Mouse (Mus musculus) large intestine, adult 2 months (tissue): ENCODE measurements at regions not wholly inside any gene's neighbourhood (a gene's known extent, or its start where the extent isn't known, plus 50 kb on each side); places are given as distances from the start of the nearest gene placed in this dataset.
A peak's percentile ranks its signal among the peaks of the same experiment; 100 is the strongest.

Experiments used
- DNase-seq: peaks from one replicate; pipeline ENCODE4 v3.0.0-alpha.2; 2012; ENCODE audit warnings: low read depth, low spot score
- WGBS: fragments of 180-500 bp; shearing (Covaris S2); methylation state at CpG from one replicate; pipeline ENCODE4 v1.1.7; 2018; 5-methylcytosine and 5-hydroxymethylcytosine counted together

DNA sequence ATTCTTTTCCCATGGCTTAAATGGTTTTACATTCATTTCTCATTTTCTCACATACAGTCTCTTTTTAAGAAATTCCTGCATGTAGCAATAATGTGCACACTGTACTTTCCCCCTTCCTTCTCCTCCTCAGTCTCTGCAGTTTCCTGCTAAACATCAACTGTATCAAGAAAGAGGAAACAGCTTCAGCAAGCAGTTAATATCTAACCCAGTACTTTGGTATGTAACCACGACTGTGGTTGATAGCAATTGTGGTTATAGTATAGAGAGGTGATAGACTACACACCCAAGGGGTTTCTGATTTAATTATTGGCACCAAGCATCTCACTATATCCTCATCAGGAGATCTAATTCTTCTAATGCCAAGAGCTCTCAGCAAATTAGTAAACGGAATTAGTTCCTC lies 52.8 kb upstream of the Eci2 start:
- 46% methylated on average over 2 of the region's 2 CpGs for WGBS
- no peak for DNase-seq

DNA sequence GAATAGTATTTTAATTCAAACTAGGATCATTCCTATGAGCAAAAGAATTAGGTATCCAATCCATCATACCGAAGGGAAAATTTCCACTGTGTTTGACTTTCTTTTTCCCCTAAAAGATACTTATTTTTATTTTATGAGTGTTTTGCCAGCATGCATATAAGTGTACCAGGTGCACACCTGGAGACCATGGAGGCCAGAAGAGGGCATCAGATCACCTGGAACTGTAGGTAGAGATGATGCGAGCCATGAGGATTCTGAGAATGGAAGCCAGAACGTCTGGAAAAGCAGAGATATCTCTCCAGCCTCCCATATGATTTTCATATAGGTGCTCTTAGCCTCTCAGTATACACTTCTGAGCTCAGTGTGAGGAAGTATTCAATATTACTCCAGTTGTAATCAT lies 58.5 kb upstream of the Eci2 start:
- 52% methylated on average over 3 of the region's 3 CpGs for WGBS
- no peak for DNase-seq

DNA sequence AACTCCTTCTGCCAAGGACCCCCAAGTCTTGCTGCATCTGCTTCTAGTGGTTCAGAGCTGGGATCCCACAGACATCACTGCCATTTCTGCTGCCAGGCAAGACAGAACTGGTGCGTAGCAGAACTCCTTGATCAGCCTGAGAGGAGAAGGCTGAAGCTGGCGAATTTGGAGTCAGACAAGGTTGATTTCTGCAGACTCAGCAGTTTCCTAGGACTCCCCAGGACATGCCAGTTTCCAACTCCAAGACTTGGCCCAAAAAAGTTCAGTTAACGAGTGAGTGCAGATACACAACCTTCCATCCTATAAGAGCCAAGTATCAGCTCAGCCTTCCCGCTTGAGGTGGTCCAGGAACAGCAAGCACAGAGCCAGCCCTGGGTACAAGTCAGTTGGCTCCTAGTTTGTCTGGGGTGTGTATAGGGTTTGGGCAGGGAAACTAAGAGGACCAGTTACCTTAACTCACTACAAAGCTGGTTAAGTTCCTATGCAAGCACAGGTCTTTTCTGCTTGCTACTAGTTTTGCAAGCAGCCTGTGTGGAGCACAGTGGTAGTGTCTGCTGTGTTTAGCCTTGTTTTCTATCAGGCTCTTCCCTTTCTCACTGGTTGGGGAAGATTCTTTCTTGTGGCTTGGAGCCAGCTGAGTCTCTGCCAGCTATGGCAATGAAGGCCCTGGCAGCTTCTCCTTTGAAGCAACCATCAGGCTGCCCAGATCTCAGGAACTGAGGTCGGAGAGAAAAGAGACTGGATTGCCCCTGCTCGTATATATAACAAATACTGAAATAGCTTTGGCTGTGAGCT lies 60.5 kb upstream of the Eci2 start:
- no peak for DNase-seq
- WGBS: 70% methylated on average over 6 of the region's 6 CpGs

DNA sequence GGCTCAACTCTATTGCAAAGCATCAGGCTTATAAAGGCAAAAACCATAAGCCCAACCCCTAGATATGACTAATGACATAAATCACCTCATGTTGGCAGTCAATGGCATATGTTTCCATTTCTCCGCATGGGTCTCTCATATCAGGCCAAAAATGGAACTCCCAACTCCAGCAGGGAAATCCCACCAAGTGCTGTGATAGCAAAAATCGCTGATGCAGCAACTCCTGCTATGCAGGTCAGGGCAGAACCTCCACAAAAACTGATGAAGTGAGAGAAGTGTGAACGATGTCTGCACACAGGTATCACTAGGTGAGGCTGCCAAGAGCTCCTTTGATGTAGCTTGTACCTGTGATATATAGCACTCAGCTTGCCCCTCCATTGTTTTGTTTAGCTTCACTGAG lies 64.3 kb upstream of the Eci2 start:
- no peak for DNase-seq
- WGBS: 85% methylated on average over 3 of the region's 3 CpGs

DNA sequence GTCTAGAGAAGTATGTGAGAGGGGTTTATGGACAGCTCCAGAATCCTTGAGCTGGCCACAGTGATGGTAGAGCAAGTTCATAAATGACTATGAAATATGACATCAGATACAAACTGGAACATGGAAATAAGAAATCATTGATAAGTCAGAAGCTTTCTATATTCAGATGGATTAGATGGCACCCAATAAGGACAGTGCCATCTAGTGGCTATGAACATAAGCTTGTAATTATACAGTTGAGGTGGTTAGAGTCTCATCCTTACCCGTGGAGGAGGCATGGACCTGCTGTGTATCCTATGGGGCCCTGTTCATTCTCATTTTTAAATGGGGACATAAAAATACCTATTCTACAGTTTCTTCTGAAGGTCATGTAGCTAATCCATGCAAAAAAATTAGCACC lies 92.9 kb upstream of the Eci2 start:
- 9% methylated on average over 1 of the region's 1 CpGs for WGBS
- no peak for DNase-seq

DNA sequence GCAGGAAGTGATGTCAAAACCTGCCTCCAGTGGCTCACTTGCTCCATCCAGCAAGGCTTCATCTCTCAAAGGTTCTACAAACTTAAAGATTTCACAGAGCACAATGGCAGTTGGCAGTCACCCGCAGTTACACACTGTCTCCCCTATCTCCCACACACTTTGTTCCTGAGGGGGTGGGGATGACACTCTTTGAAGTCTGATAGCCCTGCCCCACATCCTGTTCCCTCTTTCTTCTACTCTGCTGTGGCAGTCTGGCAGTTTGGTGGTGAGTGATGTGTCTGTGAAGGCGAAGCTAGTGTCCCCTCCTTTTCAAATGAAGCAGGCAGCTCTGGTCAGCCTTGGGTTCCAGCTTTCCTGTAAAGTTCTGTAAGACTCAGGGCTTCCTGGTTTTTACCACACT lies 102.6 kb upstream of the Eci2 start:
- WGBS: 58% methylated on average over 2 of the region's 2 CpGs
- no peak for DNase-seq

DNA sequence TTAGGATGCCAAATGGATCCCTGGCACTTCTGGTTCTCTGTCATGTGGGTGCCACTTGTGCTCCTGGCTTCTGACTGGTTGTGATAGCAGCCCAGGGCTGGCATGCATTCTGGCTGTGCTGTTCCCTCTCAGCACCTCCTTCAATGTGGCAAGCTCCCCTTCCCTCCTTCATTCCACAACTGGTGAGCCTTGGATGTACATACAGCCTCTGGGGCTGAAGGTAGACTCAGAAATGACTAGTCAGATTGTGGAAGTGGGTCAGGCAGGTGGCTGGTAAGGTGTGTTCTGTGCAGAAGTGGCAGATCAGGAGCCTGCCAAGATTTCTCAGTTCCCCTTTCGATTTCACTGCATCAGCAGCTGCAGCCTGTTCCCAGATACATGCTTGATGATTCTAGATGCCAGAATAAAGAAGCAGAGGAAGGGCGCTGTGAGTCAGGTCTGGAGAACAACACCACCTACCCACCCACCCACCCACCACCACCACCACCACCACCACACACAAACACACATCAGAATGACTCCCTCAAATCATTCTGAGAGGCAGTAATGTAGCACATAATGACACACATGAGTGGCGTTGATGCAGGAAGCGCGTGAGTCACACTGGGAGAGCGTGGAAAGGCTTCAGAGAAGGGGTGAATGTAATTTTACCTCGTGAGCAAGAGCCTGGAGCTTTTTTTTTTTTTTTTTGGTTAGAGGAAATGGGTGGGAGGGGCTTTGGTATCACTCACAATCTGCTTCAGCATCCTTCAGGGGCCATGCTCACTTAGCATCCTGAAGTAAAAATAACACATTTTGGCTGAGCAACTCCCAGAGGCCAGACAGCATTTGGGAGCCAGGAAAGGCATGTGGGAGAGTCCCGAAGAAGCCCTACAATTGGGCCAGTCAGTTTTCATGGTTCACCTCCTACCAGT lies 104.6 kb upstream of the Eci2 start:
- 60% methylated on average over 8 of the region's 8 CpGs for WGBS
- DNase-seq: no peak

DNA sequence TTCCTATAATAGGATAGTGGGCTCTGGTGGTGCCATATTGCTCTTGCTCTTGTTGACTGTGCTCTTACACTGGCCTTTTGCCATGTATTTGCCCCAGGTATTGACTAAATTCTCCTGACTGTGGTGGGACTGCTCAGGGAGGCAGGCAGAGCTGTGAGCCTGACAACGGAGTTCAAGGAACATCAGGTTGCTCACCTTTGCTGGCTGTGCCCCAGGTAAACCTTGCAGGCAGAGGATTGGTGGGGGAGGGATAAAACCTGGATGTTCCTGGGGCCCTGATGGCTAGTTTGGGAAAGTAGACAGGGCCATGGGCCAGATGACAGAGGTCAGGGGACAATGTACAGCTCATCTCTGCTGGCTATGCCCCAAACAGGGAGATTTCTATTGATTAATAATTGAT lies 124.7 kb upstream of the Eci2 start:
- DNase-seq: no peak
- 86% methylated on average over 1 of the region's 1 CpGs for WGBS

DNA sequence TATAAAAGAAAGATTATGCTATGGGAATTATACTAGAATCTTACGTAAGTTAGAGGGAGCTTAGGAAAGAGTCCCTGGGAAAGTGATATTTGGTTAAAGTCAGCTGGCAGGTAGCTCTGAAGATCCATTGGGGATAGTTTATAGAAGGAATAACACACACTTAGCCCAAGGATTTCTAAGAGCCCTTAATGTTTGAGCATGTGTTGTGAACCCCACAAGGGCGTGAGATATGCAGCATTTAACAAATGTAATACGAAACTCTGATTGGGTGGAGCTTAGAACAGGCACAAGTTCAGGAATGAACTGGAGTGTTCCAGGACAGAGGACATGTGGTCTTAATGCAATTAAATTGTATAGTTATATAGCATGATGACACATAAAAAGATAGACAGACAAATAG lies 132.6 kb upstream of the Eci2 start:
- DNase-seq: no peak
- WGBS: 58% methylated on average over 3 of the region's 3 CpGs

DNA sequence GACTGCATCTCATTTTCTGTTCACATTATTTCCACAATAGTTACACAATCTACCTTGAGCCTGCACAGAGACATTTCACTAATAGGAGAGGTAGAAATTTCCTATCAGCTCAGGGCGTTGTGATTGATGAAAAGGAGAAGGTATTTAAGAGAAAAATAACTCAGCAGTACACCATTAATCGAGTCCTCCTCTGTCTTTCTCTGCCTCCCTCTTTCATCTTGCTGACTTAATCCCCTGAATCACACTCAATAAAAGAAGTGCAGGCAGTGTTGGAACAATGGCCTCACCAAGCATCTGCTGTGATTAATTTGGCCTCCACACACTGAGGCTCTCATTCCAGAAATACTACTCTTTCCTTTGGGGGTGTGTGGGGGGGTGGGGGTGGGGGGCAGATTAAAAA lies 133.9 kb upstream of the Eci2 start:
- 60% methylated on average over 2 of the region's 2 CpGs for WGBS
- no peak for DNase-seq

DNA sequence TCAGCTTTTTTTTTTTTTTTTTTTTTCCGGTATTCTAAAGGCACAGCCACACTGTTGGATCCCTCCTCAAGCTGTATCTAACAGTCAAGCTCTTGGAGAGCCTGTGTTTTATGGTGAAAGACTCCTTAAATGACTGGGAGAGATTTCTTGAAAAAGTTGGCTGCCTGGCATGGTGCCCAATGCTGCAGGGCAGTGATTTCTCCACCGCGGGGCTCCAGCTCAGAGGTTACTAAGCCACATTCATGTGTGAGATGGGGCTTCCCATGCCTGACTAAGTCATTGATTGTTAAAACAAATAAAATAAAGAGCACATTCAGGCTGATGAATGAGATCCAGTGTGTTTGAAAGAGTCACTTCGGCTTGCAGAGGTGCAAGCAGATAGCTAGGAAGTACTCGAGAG lies 139.2 kb upstream of the Eci2 start:
- no peak for DNase-seq
- 48% methylated on average over 5 of the region's 5 CpGs for WGBS

DNA sequence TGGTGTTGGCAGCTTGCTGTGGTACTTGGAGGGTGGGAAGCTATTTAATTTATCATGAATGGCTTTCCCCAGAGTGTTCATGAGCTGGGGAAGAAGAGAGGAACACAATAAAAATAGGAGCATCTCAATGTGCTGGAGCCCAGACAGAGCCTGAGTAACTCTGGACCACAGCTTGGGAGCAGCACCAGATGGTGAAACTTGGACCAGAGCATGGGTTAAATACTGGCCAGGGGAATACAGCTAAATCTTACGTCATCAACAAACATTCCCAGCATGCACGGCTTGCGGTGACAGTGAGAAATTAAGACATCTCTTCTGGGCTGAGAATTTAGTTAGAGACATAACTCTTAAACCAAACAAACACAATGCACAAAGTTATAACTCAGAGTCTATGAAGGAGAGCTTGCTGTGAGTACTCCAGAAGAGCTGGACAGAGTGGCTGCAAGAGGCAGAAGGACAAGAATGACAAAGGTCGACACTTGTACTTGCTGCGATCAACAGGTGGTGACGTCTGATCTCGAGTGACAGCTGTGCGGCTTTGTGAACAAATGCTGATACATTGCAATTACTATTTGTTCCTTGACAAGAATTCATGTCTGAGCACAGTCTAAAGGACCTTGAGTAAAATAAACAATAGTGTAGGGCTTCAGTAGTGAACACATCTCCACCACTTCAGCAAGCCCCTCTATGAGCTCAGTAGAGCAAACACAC lies 140.1 kb upstream of the Eci2 start:
- 68% methylated on average over 8 of the region's 8 CpGs for WGBS
- DNase-seq: no peak

DNA sequence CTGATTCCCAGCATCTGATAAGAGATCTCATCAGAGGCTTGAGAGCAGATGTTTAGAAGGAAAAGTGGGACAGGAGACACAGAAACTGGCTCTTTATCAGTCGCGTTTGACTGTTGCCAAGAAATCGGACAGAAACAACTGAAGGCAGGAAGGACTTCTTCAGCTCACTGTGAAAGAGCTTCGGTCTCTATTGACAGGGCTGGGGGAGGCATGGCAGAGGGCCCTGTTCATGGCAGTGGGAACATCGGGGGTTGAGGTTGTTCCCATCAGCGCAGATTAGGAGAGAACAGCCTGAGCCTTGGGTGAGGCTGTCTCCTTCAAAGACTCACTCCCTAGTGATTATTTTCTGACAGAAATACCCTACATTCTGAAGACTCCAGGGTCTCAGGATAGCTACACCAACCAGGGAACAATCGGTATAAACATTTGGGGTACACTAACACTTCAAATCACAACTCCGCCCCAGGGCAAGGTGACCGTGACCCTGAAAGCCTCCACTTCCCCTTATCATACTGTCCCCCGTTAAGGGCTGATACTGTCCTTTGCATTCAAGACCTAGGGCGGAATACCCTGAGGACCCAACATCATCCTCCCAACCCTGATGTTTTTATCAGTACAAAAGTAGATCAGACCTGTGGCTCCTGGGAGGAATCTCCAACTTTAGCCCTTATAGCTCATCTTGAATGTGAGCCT lies 144.8 kb upstream of the Eci2 start:
- DNase-seq: no peak
- 84% methylated on average over 11 of the region's 11 CpGs for WGBS

DNA sequence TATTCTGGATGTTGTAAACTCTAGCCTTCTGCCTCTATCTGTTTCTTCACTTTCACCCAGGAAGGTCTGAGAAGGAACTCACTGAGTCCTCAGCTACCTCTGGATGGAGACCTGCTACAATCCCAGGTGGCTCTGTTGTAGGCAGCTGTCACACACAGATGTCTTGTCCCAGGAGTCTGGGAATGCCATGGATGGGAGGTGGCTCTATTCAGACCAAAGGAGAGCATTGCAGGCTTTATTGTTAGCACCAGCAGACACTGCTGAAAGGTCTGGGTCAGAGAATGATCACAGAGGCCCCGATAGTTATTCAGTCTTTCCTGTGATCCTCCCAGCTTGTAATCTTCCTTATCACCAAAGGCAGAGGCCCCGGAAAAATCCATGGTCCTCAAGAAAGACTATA lies 146.6 kb upstream of the Eci2 start:
- DNase-seq: no peak
- WGBS: 28% methylated on average over 2 of the region's 2 CpGs

DNA sequence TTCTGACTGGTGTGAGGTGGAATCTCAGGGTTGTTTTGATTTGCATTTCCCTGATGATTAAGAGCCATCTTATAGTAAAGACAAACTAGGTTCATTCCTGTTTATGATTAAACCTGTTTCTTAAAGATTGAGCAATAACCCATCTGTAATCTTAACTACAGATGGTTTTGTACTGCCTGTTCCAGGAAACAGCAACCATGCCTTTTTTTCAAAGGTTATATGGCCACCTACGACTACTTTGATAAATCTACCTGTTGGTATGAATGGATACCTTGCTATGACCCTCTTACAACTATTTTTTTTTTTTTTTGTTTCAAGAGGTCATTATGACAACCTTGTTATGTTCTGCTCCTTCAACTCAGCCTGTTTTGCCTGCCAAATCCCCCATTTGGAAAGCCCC lies 148.7 kb upstream of the Eci2 start:
- WGBS: 20% methylated on average over 1 of the region's 1 CpGs
- no peak for DNase-seq

DNA sequence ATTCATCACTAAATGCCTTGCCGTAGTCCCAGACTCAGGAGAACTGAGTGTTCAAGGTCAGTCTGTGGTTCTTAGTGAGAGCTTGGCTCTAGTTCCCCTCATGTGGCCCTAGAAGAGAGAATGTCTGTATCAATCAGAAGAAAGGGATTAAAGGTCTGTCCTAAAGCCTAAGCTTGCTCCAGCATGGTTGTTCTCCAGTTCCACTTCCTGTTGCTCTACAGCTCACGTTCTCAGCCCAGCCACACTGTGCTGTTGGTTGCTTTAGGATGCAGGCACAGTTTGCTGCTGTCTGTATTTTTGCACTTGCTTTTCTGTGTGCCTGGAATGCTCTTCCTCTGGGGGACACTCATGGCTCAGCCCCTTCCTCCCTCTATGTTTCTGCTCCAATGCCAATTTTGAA lies 150.4 kb upstream of the Eci2 start:
- WGBS: 68% methylated on average over 2 of the region's 2 CpGs

DNA sequence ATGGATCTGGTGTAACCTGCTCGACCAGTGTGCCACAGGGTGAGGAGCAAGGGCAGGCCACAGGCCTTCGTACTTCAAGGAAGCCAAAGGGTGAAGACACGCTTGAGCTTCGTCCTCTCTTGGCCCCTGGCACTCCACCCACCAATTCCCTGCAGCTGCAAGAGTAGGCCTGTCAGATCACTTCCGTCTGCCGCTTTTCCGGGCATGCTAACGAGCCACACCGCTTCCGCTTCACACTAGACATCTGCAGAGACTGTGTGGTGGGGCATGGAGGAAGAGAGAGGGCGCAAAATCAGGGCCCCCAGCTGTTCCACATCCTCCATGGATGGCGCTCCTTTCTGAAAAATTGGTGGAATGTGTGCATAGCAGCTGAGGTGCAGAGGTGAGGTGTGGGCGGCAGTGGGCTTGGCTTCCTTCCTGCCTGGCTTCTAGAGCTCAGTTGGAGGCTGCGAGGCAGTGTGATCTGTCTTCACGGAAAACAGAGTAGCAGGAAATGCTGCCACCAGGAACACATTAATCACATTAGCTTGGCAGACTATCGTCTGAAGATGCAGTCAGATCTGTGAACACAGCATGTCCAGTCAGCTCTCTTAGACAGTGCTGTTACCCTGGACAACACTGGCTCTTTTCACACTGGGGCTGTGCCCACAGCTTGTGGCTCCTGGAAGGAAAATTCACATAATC lies 162.3 kb upstream of the Eci2 start:
- WGBS: 15% methylated on average over 16 of the region's 16 CpGs
- peak; percentile 29 for DNase-seq

More for the DNA sequence above, 150.4 kb upstream of the Eci2 start:
- no peak for DNase-seq

DNA sequence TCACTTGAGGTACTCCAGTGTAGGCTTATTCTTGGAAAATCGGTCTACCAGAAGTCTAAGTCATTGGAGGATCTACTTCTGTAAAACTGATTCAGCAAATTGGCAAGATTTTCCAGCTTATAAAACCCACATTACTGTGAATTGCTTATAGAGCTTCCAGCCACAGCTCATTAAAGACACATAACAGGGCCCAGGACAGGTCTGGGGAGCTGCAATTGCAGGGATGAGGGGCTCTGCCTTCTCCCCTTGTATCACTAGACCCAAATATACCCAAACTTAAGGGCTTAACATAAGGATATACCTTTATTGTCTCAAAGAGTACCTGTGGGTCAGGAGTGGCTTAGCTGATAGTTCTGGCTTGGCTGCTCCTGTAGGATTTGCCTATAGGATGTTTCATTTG lies 175.2 kb upstream of the Eci2 start:
- no peak for DNase-seq
- 72% methylated on average over 1 of the region's 1 CpGs for WGBS

DNA sequence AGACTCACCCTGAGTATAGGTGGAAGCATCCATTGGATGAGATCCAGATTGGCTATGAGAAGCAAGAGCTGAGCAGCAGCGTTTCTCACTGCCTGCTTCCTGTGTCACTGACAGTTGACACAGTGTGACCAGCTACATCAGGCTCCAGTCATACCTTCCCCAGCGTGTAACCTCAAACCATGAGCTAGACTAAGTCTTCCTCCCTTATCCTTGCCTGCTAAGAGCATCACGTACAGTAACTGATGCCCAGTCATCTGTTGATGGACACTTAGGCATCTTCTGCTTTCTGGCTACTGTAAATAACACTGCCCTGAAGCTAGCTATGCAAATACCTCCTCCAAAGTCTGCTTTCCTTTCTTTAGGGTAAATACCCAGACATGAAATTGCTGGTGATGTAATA lies 181.4 kb upstream of the Eci2 start:
- 67% methylated on average over 3 of the region's 3 CpGs for WGBS
- DNase-seq: no peak
